In genomic region chr12:69680635-69681565, GRCm38 (mm10) we compare ENCODE assay signal across 8 mouse cellular contexts. TPM values are rescaled to one million over a fixed set of nuclear protein-coding genes. Genes with fewer than 3 reads are reported as not detected.
DNase-seq lines count a peak whose midpoint lies in the region; ATAC-seq and TF ChIP-seq lines count a peak whose summit lies in the region.

No protein-coding gene starts in this region.

- H3K27me3 ChIP-seq in embryonic facial prominence, embryonic 10.5 days (replicated peaks; ENCODE audit: low read depth, poor library complexity, severe bottlenecking) = peaks cover 9% of the 10 kb centered on the region
- H3K27me3 ChIP-seq in heart, adult 2 months (ENCODE audit: control insufficient read depth, insufficient read depth, low read length) = no peaks in the 10 kb centered on the region
- H3K27me3 ChIP-seq in liver, adult 2 months (ENCODE audit: control insufficient read depth, insufficient read depth, low read length) = no peaks in the 10 kb centered on the region
- no peaks in the 10 kb centered on the region for H3K27me3 ChIP-seq in midbrain, postnatal 0 days (ENCODE audit: insufficient read depth, low read length)
- no peaks in the 10 kb centered on the region for H3K27me3 ChIP-seq in splenic B cell, adult 2 months (ENCODE audit: control insufficient read depth, insufficient read depth, low read length, poor library complexity, severe bottlenecking)

- peak overlapping the region; percentile 78 for H3K4me2 ChIP-seq in midbrain, postnatal 0 days (ENCODE audit: low read depth, low read length, poor library complexity, severe bottlenecking)

- ATAC-seq in midbrain, postnatal 0 days (ENCODE audit: low FRiP score) = peak; percentile 49

- H3K9me3 ChIP-seq in embryonic facial prominence, embryonic 10.5 days = no peaks in the 10 kb centered on the region
- H3K9me3 ChIP-seq in midbrain, postnatal 0 days (ENCODE audit: low read length) = no peaks in the 10 kb centered on the region

- peak overlapping the region; percentile 96 for H3K27ac ChIP-seq in embryonic facial prominence, embryonic 10.5 days (replicated peaks)
- peak overlapping the region; percentile 94 for H3K27ac ChIP-seq in heart, adult 2 months
- peak overlapping the region; percentile 98 for H3K27ac ChIP-seq in liver, adult 2 months (replicated peaks; ENCODE audit: insufficient read depth, low read depth, low read length)
- H3K27ac ChIP-seq in midbrain, postnatal 0 days (ENCODE audit: low read depth, low read length) = peak overlapping the region; percentile 96

- no peaks in the 10 kb centered on the region for H3K36me3 ChIP-seq in embryonic facial prominence, embryonic 10.5 days (replicated peaks)
- H3K36me3 ChIP-seq in heart, adult 2 months (ENCODE audit: control insufficient read depth, insufficient read depth, low read length) = peaks cover 9% of the 10 kb centered on the region
- H3K36me3 ChIP-seq in liver, adult 2 months (ENCODE audit: control insufficient read depth, insufficient read depth, low read length) = no peaks in the 10 kb centered on the region
- no peaks in the 10 kb centered on the region for H3K36me3 ChIP-seq in midbrain, postnatal 0 days (ENCODE audit: insufficient read depth, low read length)
- no peaks in the 10 kb centered on the region for H3K36me3 ChIP-seq in splenic B cell, adult 2 months (ENCODE audit: control insufficient read depth, insufficient read depth, low read length, poor library complexity, severe bottlenecking)

- DNase-seq in 3T3-L1 (ENCODE audit: low read depth, low spot score) = peak; percentile 71
- peak; percentile 66 to 91 for DNase-seq in adrenal gland, adult (ENCODE audit: inconsistent age in 2 of 2, low spot score in 1 of 2)
- peak; percentile 71 for DNase-seq in embryonic facial prominence, embryonic 10.5 days (ENCODE audit: low spot score)
- peak; percentile 71 to 78 for DNase-seq in heart, adult 2 months
- DNase-seq in kidney, adult 18-20 months = peak; percentile 66
- DNase-seq in liver, adult 2 months (ENCODE audit: extremely low read depth, low read depth, low spot score) = peak; percentile 60
- DNase-seq in midbrain, postnatal 0 days (ENCODE audit: low spot score) = peak; percentile 43
- DNase-seq in splenic B cell, adult 2 months (ENCODE audit: low read depth, low spot score) = peak; percentile 56

- H3K79me2 ChIP-seq in heart, adult 2 months (replicated peaks; ENCODE audit: control insufficient read depth, insufficient read depth, low read length) = peaks cover 3% of the 10 kb centered on the region
- peaks cover 21% of the 10 kb centered on the region for H3K79me2 ChIP-seq in liver, adult 2 months (ENCODE audit: control insufficient read depth, insufficient read depth, low read length)

- peak overlapping the region; percentile 99 for H3K9ac ChIP-seq in heart, adult 2 months (ENCODE audit: low read depth, low read length)
- peak overlapping the region; percentile 97 for H3K9ac ChIP-seq in liver, adult 2 months (ENCODE audit: low read depth, low read length)
- H3K9ac ChIP-seq in midbrain, postnatal 0 days (replicated peaks; ENCODE audit: low read length, poor library complexity, severe bottlenecking) = peak overlapping the region; percentile 93

- TF ChIP-seq POLR2A in heart, adult 2 months (IDR thresholded peaks at IDR 0.05; ENCODE audit: insufficient read depth, low read depth, low read length) = 0 out of 2 replicates have a peak, but pooled peaks have one; percentile 19
- no peak for TF ChIP-seq POLR2A in liver, adult 2 months (IDR thresholded peaks at IDR 0.05; ENCODE audit: extremely low read depth, insufficient read depth, low read length)

- H3K4me3 ChIP-seq in embryonic facial prominence, embryonic 10.5 days = peak overlapping the region; percentile 93
- peak overlapping the region; percentile 94 for H3K4me3 ChIP-seq in heart, adult 2 months
- H3K4me3 ChIP-seq in liver, adult 2 months (ENCODE audit: insufficient read depth, low read depth, low read length) = peak overlapping the region; percentile 92
- peak overlapping the region; percentile 97 for H3K4me3 ChIP-seq in midbrain, postnatal 0 days (ENCODE audit: low read depth, low read length)

- intact Hi-C loops in heart, adult 2 months (cut with DNase I) = loop anchor here (5.0 kb wide), 4 partner anchors 34 to 319 kb away; partner anchors contain the start of gene Vcpkmt

- TF ChIP-seq EP300 in heart, adult 2 months (IDR thresholded peaks at IDR 0.05; ENCODE audit: insufficient read depth, low read depth, low read length) = no peak

- H3K4me1 ChIP-seq in embryonic facial prominence, embryonic 10.5 days = peaks cover 14% of the 10 kb centered on the region
- peaks cover 13% of the 10 kb centered on the region for H3K4me1 ChIP-seq in heart, adult 2 months (ENCODE audit: control insufficient read depth, insufficient read depth, low read length)
- peaks cover 28% of the 10 kb centered on the region for H3K4me1 ChIP-seq in liver, adult 2 months (ENCODE audit: control insufficient read depth, insufficient read depth, low read length)
- no peaks in the 10 kb centered on the region; the same call in 1 of the 2 replicates for H3K4me1 ChIP-seq in midbrain, postnatal 0 days (ENCODE audit: insufficient read depth, low read length)

- under 1% methylated on average over 56 of the region's 56 CpGs for WGBS in embryonic facial prominence, embryonic 10.5 days
- under 1% methylated on average over 56 of the region's 56 CpGs for WGBS in heart, adult 2 months
- WGBS in liver, adult 2 months = 1% methylated on average over 55 of the region's 56 CpGs
- 1% methylated on average over 55 of the region's 56 CpGs for WGBS in midbrain, postnatal 0 days

- no peak for TF ChIP-seq CTCF in heart, adult 2 months (IDR thresholded peaks at IDR 0.05)
- no peak for TF ChIP-seq CTCF in liver, adult 2 months (IDR thresholded peaks at IDR 0.05; ENCODE audit: low read depth, low read length)
- TF ChIP-seq CTCF in midbrain, postnatal 0 days (IDR thresholded peaks at IDR 0.05) = no peak

RNA-seq across cellular contexts. Expression of gene Sos2, which starts 0.8 kb away (rescaled TPM):
- 8.6 and 9.7 TPM in 2 replicates for polyA plus RNA-seq in embryonic facial prominence, embryonic 10.5 days (2016; fragmentation: Nextera tagmentation; extraction: Ambion mirVana)
- total RNA-seq in heart, adult 2 months (2021) = 10 to 100 TPM; 33.7 to 38.5 TPM
- polyA plus RNA-seq in heart, adult 2 months (2012; rRNA removed) = 21.3 and 33.1 TPM in 2 replicates
- 11.1 and 11.9 TPM in 2 replicates for total RNA-seq in liver, adult 2 months (2014; rRNA removed)
- polyA plus RNA-seq in liver, adult 2 months (2012; rRNA removed) = 5.5 and 7.3 TPM in 2 replicates
- total RNA-seq in midbrain, postnatal 0 days (2014; rRNA removed) = 32.3 and 33.6 TPM in 2 replicates
- polyA plus RNA-seq in midbrain, postnatal 0 days (2015; fragmentation: Nextera tagmentation; extraction: Ambion mirVana) = 6.3 and 7.7 TPM in 2 replicates

RNA-seq across cellular contexts. Expression of gene L2hgdh, which starts 43.8 kb away (rescaled TPM):
- polyA plus RNA-seq in embryonic facial prominence, embryonic 10.5 days (2016; fragmentation: Nextera tagmentation; extraction: Ambion mirVana) = 20.5 and 20.9 TPM in 2 replicates
- 10 to 100 TPM; 41.9 to 49.4 TPM for total RNA-seq in heart, adult 2 months (2021)
- 13.8 and 33.4 TPM in 2 replicates for polyA plus RNA-seq in heart, adult 2 months (2012; rRNA removed)
- total RNA-seq in liver, adult 2 months (2014; rRNA removed) = 38.9 and 41.5 TPM in 2 replicates
- 17.9 and 19.6 TPM in 2 replicates for polyA plus RNA-seq in liver, adult 2 months (2012; rRNA removed)
- total RNA-seq in midbrain, postnatal 0 days (2014; rRNA removed) = 11.0 and 14.8 TPM in 2 replicates
- polyA plus RNA-seq in midbrain, postnatal 0 days (2015; fragmentation: Nextera tagmentation; extraction: Ambion mirVana) = 9.7 and 9.8 TPM in 2 replicates

RNA-seq across cellular contexts. Expression of gene Atp5s, which starts 43.9 kb away (rescaled TPM):
- 23.8 and 24.4 TPM in 2 replicates for polyA plus RNA-seq in embryonic facial prominence, embryonic 10.5 days (2016; fragmentation: Nextera tagmentation; extraction: Ambion mirVana)
- 10 to 100 TPM; 31.5 to 34.7 TPM for total RNA-seq in heart, adult 2 months (2021)
- 22.5 and 56.1 TPM in 2 replicates for polyA plus RNA-seq in heart, adult 2 months (2012; rRNA removed)
- total RNA-seq in liver, adult 2 months (2014; rRNA removed) = 6.2 and 8.6 TPM in 2 replicates
- 9.0 and 9.9 TPM in 2 replicates for polyA plus RNA-seq in liver, adult 2 months (2012; rRNA removed)
- total RNA-seq in midbrain, postnatal 0 days (2014; rRNA removed) = 19.8 and 41.7 TPM in 2 replicates
- polyA plus RNA-seq in midbrain, postnatal 0 days (2015; fragmentation: Nextera tagmentation; extraction: Ambion mirVana) = 39.1 and 44.4 TPM in 2 replicates

Comparison
In these comparisons a context has a peak if more than half of its experiments do, and no peak if none do; other contexts are left out.
1. Peak in every context shown above with its lines: DNase-seq, ATAC-seq, H3K4me3 ChIP-seq and H3K27ac ChIP-seq.